Mouse (Mus musculus) MEL (cell line): Measurements from ENCODE around the gene Efna5. TPM values are rescaled to one million over a fixed set of nuclear protein-coding genes. Genes with fewer than 3 reads are reported as not detected.

Experiments
- DNase-seq: peaks from one replicate; pipeline ENCODE4 v3.0.0; 2011; ENCODE audit warnings: low read depth, low spot score
- H3K27ac ChIP-seq: 2 replicates; pipeline ENCODE4 v1.5.1; 2012; ENCODE audit warnings: low read depth, mild to moderate bottlenecking, control low read depth, low read length, moderate library complexity; ENCODE audit not compliant: control insufficient read depth
- H3K27me3 ChIP-seq, 2 experiments: fragments of 150-350 bp in 1 of 2; sonication (generic) in 1 of 2; 2 replicates each; pipeline ENCODE4 v1.6.1; 2012; ENCODE audit warnings: low read length in 2 of 2, mild to moderate bottlenecking in 2 of 2, improper control_type of control experiment in 1 of 2, moderate library complexity in 1 of 2; ENCODE audit not compliant: insufficient read depth in 2 of 2, control insufficient read depth in 1 of 2
- H3K36me3 ChIP-seq, 2 experiments: 2 replicates each; pipeline ENCODE4 v1.6.1; 2012 to 2014; ENCODE audit warnings: low read length in 2 of 2, improper control_type of control experiment in 1 of 2, inconsistent platforms in 1 of 2, mild to moderate bottlenecking in 1 of 2; ENCODE audit not compliant: insufficient read depth in 2 of 2, control insufficient read depth in 1 of 2
- H3K4me1 ChIP-seq, 2 experiments: fragments of 150-350 bp in 1 of 2; sonication (generic) in 1 of 2; 2 replicates each; pipeline ENCODE4 v1.6.1; 2012; ENCODE audit warnings: low read length in 2 of 2, improper control_type of control experiment in 1 of 2, mild to moderate bottlenecking in 1 of 2; ENCODE audit not compliant: insufficient read depth in 2 of 2, control insufficient read depth in 1 of 2
- H3K4me3 ChIP-seq, 2 experiments: fragments of 150-350 bp in 1 of 2; sonication (generic) in 1 of 2; 2 replicates each; pipeline ENCODE4 v1.5.1; 2012; ENCODE audit warnings: low read depth in 2 of 2, low read length in 2 of 2, mild to moderate bottlenecking in 2 of 2, moderate library complexity in 2 of 2, control low read depth in 1 of 2, improper control_type of control experiment in 1 of 2; ENCODE audit not compliant: control insufficient read depth in 1 of 2, insufficient read depth in 1 of 2
- H3K79me2 ChIP-seq: 2 replicates; pipeline ENCODE4 v1.6.1; 2012; ENCODE audit warnings: mild to moderate bottlenecking, low read length, moderate library complexity; ENCODE audit not compliant: control insufficient read depth, poor library complexity, insufficient read depth
- H3K9ac ChIP-seq: 2 replicates; pipeline ENCODE4 v1.6.1; 2012; ENCODE audit warnings: low read depth, mild to moderate bottlenecking, control low read depth, low read length, moderate library complexity; ENCODE audit not compliant: control insufficient read depth, poor library complexity, severe bottlenecking
- H3K9me3 ChIP-seq: fragments of 150-350 bp; sonication (generic); replicated peaks from 2 replicates; pipeline ENCODE4 v1.6.1; 2012; ENCODE audit warnings: mild to moderate bottlenecking, low read length, improper control_type of control experiment, moderate library complexity; ENCODE audit not compliant: insufficient read depth
- BHLHE40 ChIP-seq: IDR thresholded peaks from 2 replicates; pipeline ENCODE4 v1.6.1; 2012; ENCODE audit warnings: low read depth, mild to moderate bottlenecking, inconsistent platforms, low read length, improper control_type of control experiment, borderline replicate concordance
- GATA1 ChIP-seq: IDR thresholded peaks from 2 replicates; pipeline ENCODE4 v1.6.1; 2011; ENCODE audit warnings: low read depth, low read length, improper control_type of control experiment
- HCFC1 ChIP-seq: IDR thresholded peaks from 2 replicates; pipeline ENCODE4 v1.6.1; 2012; ENCODE audit warnings: low read depth, mild to moderate bottlenecking, inconsistent platforms, low read length, improper control_type of control experiment, moderate library complexity
- KAT2A ChIP-seq: conservative IDR thresholded peaks from 2 replicates; pipeline ENCODE4 v1.6.1; 2012; ENCODE audit warnings: low read depth, low read length, improper control_type of control experiment, inconsistent platforms
- MAX ChIP-seq: IDR thresholded peaks from 2 replicates; pipeline ENCODE4 v1.6.1; 2011; ENCODE audit warnings: low read length, improper control_type of control experiment
- MEF2A ChIP-seq: IDR thresholded peaks from 2 replicates; pipeline ENCODE4 v1.6.1; 2014; ENCODE audit warnings: low read depth, mild to moderate bottlenecking, inconsistent platforms, low read length, improper control_type of control experiment; ENCODE audit not compliant: poor library complexity, insufficient replicate concordance, severe bottlenecking; ENCODE audit errors: extremely low read depth
- NELFE ChIP-seq: IDR thresholded peaks from 2 replicates; pipeline ENCODE4 v1.6.1; 2011; ENCODE audit warnings: low read depth, low read length, improper control_type of control experiment
- NRF1 ChIP-seq: IDR thresholded peaks from 2 replicates; pipeline ENCODE4 v1.6.1; 2014; ENCODE audit warnings: low read depth, mild to moderate bottlenecking, inconsistent platforms, low read length, improper control_type of control experiment, moderate library complexity; ENCODE audit not compliant: poor library complexity, insufficient read depth, severe bottlenecking
- POLR2AphosphoS2 ChIP-seq: IDR thresholded peaks from 2 replicates; pipeline ENCODE4 v1.6.1; 2011; ENCODE audit warnings: low read length, improper control_type of control experiment
- RCOR1 ChIP-seq: IDR thresholded peaks from 2 replicates; pipeline ENCODE4 v1.6.1; 2012; ENCODE audit warnings: low read depth, mild to moderate bottlenecking, inconsistent platforms, low read length, improper control_type of control experiment
- SMC3 ChIP-seq: IDR thresholded peaks from 2 replicates; pipeline ENCODE4 v1.6.1; 2011; ENCODE audit warnings: low read depth, low read length, improper control_type of control experiment
- TCF12 ChIP-seq: IDR thresholded peaks from 2 replicates; pipeline ENCODE4 v1.6.1; 2014; ENCODE audit warnings: low read depth, mild to moderate bottlenecking, inconsistent platforms, low read length, improper control_type of control experiment, moderate library complexity
- UBTF ChIP-seq: IDR thresholded peaks from 2 replicates; pipeline ENCODE4 v1.6.1; 2012; ENCODE audit warnings: low read depth, mild to moderate bottlenecking, inconsistent platforms, low read length, improper control_type of control experiment, moderate library complexity, borderline replicate concordance; ENCODE audit not compliant: insufficient read depth
- ZKSCAN1 ChIP-seq: IDR thresholded peaks from 2 replicates; pipeline ENCODE4 v1.6.1; 2012; ENCODE audit warnings: low read depth, mild to moderate bottlenecking, inconsistent platforms, low read length, improper control_type of control experiment, moderate library complexity
- ZMIZ1 ChIP-seq: IDR thresholded peaks from 2 replicates; pipeline ENCODE4 v1.6.1; 2012; ENCODE audit warnings: low read depth, mild to moderate bottlenecking, inconsistent platforms, low read length, improper control_type of control experiment, moderate library complexity
- ZNF384 ChIP-seq: IDR thresholded peaks from 2 replicates; pipeline ENCODE4 v1.6.1; 2012; ENCODE audit warnings: low read depth, mild to moderate bottlenecking, inconsistent platforms, low read length, improper control_type of control experiment
- polyA plus RNA-seq, 2 experiments: library from polyadenylated mRNA; stranded (reverse) in 1 of 2; unstranded in 1 of 2; fragments of >175 nt in 1 of 2; fragments of >200 nt in 1 of 2; gene quantifications; 2 replicates each; pipeline versions ENCODE4 v1.2.1 to v1.2.4; 2012; ENCODE audit warnings: low replicate concordance in 2 of 2, low read depth in 1 of 2; ENCODE audit not compliant: insufficient read length in 2 of 2, insufficient read depth in 1 of 2, missing spikeins in 1 of 2
- total RNA-seq: library from RNA; depleted of rRNA; stranded (reverse); fragments of 300-350 nt; gene quantifications from 2 replicates; pipeline ENCODE4 v1.2.3, GENCODE M21; 2012

The Efna5 gene
- total and polyA plus RNA-seq, 3 experiments = not detected

DNA sequence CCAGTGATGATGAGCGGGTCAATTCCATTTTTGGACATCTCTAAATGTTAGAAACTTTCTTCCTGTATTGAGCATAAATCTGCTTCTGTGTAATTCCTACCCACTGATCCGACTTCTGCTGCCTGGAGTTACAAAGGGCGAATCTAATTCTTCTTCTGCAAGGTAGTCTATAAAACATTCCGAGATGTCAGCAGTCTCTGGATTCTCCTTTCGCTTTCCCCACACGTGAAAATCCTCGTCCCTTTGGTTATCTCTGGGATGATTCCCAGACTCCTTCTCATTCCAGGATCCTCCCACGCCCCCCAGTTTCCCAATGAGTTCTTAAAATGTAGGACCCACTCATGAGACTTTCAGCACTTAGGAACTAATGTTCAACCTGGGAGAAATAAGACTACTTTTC lies 229.4 kb downstream of the Efna5 start:
- DNase-seq = no peak
- H3K79me2 ChIP-seq = no peaks in the 10 kb centered on the region
- no peak overlapping the region for H3K27ac ChIP-seq
- H3K4me3 ChIP-seq = no peak overlapping the region
- H3K36me3 ChIP-seq = peaks cover 0 to 6% of the 10 kb centered on the region in 2 experiments; a peak in 2 of 4 replicates
- TF ChIP-seq SMC3 = no peak
- TF ChIP-seq MAX = no peak
- TF ChIP-seq KAT2A = no peak
- TF ChIP-seq TCF12 = no peak
- no peak for TF ChIP-seq ZKSCAN1
- no peak for TF ChIP-seq NELFE
- TF ChIP-seq BHLHE40 = no peak
- TF ChIP-seq UBTF = no peak
- TF ChIP-seq NRF1 = no peak
- no peak for TF ChIP-seq MEF2A
- no peak for TF ChIP-seq POLR2AphosphoS2
- no peak for TF ChIP-seq GATA1
- no peaks in the 10 kb centered on the region for H3K9me3 ChIP-seq
- H3K27me3 ChIP-seq = no peaks in the 10 kb centered on the region
- peaks cover 0 to 7% of the 10 kb centered on the region in 2 experiments; a peak in 2 of 4 replicates for H3K4me1 ChIP-seq
- no peak overlapping the region for H3K9ac ChIP-seq

GRCm38 (mm10) chr17:62649293-62649950 lies 231.7 kb downstream of the Efna5 start:
- Histone ChIP-seq H3K4me1 (peaks cover 0 to 7% of the 10 kb centered on the region in 2 experiments; a peak in 1 of 4 replicates), H3K27ac (no peak overlapping the region), H3K27me3 (no peaks in the 10 kb centered on the region), H3K79me2 (no peaks in the 10 kb centered on the region), H3K4me3 (no peak overlapping the region), H3K9ac (no peak overlapping the region), H3K9me3 (no peaks in the 10 kb centered on the region), H3K36me3 (peaks cover 0 to 6% of the 10 kb centered on the region in 2 experiments; a peak in 2 of 4 replicates)
- no peak for TF ChIP-seq HCFC1
- TF ChIP-seq NRF1 = no peak
- peak; percentile 31; the same call in 1 of the 2 replicates for TF ChIP-seq ZKSCAN1
- TF ChIP-seq ZNF384 = peak; percentile 98
- TF ChIP-seq ZMIZ1 = no peak
- TF ChIP-seq RCOR1 = no peak
- peak; percentile 32 for DNase-seq
